Mouse (Mus musculus) lung, postnatal 0 days (tissue): ENCODE measurements around the gene Mast3. TPM values are rescaled to one million over a fixed set of nuclear protein-coding genes. Genes with fewer than 3 reads are reported as not detected.

Experiments
- ATAC-seq: fragments of 200-750 bp; cut with Nextera tagmentation; 2 replicates; pipeline ENCODE4 v1.8.0; 2017; ENCODE audit warnings: moderate library complexity
- DNase-seq: peaks from one replicate; pipeline ENCODE4 v3.0.0-alpha.2; 2016; ENCODE audit warnings: low spot score
- H3K27ac ChIP-seq: fragments of 300-500 bp; sonication (generic); 2 replicates; pipeline ENCODE4 v1.5.1; 2014; ENCODE audit warnings: antibody characterized with exemption, mild to moderate bottlenecking, low read length, mixed read lengths
- H3K27me3 ChIP-seq: fragments of 300-500 bp; sonication (generic); replicated peaks from 2 replicates; pipeline ENCODE4 v1.6.1; 2014; ENCODE audit warnings: low read length, mixed read lengths; ENCODE audit not compliant: insufficient read depth
- H3K36me3 ChIP-seq: fragments of 300-500 bp; sonication (generic); 2 replicates; pipeline ENCODE4 v1.6.1; 2014; ENCODE audit warnings: low read length, mixed read lengths; ENCODE audit not compliant: insufficient read depth
- H3K4me1 ChIP-seq: fragments of 300-500 bp; sonication (generic); 2 replicates; pipeline ENCODE4 v1.6.1; 2014; ENCODE audit warnings: antibody characterized with exemption, low read depth, low read length, mixed read lengths; ENCODE audit not compliant: insufficient read depth
- H3K4me2 ChIP-seq: fragments of 300-500 bp; sonication (generic); replicated peaks from 2 replicates; pipeline ENCODE4 v1.6.1; 2014; ENCODE audit warnings: low read depth, mild to moderate bottlenecking, low read length, moderate library complexity, mixed read lengths
- H3K4me3 ChIP-seq: fragments of 300-500 bp; sonication (generic); 2 replicates; pipeline ENCODE4 v1.5.1; 2014; ENCODE audit warnings: low read depth, low read length
- H3K9ac ChIP-seq: fragments of 300-500 bp; sonication (generic); replicated peaks from 2 replicates; pipeline ENCODE4 v1.6.1; 2014; ENCODE audit warnings: low read depth, mild to moderate bottlenecking
- H3K9me3 ChIP-seq: fragments of 300-500 bp; sonication (generic); 2 replicates; pipeline ENCODE4 v1.6.1; 2016; ENCODE audit warnings: low read length, mixed read lengths
- CTCF ChIP-seq: IDR thresholded peaks from 2 replicates; pipeline ENCODE4 v1.5.1; 2016; ENCODE audit warnings: antibody characterized with exemption, mild to moderate bottlenecking
- EP300 ChIP-seq: IDR thresholded peaks from 2 replicates; pipeline ENCODE4 v1.6.1; 2016; ENCODE audit warnings: antibody characterized with exemption, mild to moderate bottlenecking, control low read depth
- WGBS: fragments of 180-500 bp; shearing (Covaris S2); extraction: QIAGEN DNeasy Blood & Tissue Kit; methylation state at CpG from one replicate; pipeline ENCODE4 v1.1.7; 2014; 5-methylcytosine and 5-hydroxymethylcytosine counted together
- polyA plus RNA-seq: library from polyadenylated mRNA; unstranded; fragments of >200 nt; fragmentation: Nextera tagmentation; extraction: Ambion mirVana; gene quantifications from 2 replicates; pipeline ENCODE4 v1.2.1, GENCODE M21; 2015

Mast3 gene
- polyA plus RNA-seq, 1 experiment from 2014 or later = 7.6 TPM

DNA sequence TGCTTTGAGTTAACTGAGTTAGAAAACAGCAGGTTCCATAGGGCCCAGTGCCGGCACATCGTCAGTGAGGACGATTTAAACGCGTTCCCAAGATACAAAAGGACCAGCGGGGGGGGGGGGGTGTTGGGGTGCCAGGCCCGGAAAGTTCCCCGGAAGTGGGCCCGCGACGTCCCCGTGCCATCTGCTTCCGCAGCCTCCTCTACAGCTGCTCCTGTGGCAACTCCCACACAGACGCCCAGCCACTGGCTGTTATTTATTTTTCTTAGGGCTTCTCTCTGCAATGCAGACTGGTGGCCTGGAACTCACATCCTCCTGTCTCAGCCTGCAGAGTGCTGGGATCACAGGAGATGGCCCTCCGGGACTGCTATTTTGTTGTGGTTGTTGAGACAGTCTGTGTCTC lies 3.7 kb downstream of the Mast3 start:
- ATAC-seq (no peak), DNase-seq (no peak)
- no peaks in the 10 kb centered on the region for H3K36me3 ChIP-seq
- no peak overlapping the region for H3K4me3 ChIP-seq
- H3K4me1 ChIP-seq = peaks cover 12% of the 10 kb centered on the region; the same call in 1 of the 2 replicates
- H3K27me3 ChIP-seq = peaks cover 16% of the 10 kb centered on the region; the same call in 1 of the 2 replicates
- 24% methylated on average over 10 of the region's 15 CpGs for WGBS
- H3K9ac ChIP-seq = no peak overlapping the region
- no peak for TF ChIP-seq EP300
- no peak for TF ChIP-seq CTCF
- H3K27ac ChIP-seq = no peak overlapping the region
- no peak overlapping the region for H3K4me2 ChIP-seq
- no peaks in the 10 kb centered on the region for H3K9me3 ChIP-seq

DNA sequence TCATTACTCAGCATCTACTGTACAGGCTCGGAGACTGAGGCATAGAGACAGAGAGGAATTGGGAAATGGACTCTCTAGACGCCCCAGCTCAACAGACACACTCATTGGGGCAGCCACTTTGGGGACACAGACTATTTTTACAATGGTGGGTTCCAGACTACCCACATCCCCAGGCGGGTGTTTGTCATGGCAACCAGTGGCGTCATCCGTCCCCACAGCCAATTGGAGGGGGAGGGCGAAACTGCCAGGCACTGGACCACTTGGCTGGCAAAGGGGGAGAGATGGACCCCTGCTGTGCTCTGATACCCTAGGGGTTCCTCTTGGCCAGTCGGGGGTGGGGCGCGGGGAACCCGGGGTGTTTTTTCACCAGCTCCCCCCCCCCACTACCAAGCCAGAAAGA lies 4.2 kb downstream of the Mast3 start:
- H3K27me3 ChIP-seq = peaks cover 16% of the 10 kb centered on the region; the same call in 1 of the 2 replicates
- whole genome bisulfite sequencing = 64% methylated on average over 10 of the region's 10 CpGs
- TF ChIP-seq CTCF = no peak
- no peak for TF ChIP-seq EP300

DNA sequence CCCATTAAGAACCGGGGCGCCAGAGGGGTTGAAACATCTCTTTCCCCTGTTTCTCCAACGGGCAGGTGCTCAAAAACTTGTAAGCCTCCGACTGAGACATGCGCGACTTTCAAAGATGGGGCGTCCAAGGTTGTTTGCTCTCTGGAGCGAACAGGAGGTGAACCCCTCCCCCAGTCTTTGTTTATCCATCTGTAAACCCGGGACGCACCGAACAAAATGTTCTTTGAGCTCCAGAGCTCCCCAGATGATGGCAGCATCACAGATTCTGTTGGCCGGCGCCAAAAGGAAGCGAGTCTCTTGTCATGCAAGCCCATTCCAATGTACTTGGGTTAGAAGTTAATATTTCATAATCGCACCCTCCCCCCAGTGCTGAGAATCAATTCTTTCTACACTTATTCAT lies 6.6 kb downstream of the Mast3 start:
- H3K4me2 ChIP-seq = peak overlapping the region; percentile 86
- H3K36me3 ChIP-seq = no peaks in the 10 kb centered on the region
- ATAC-seq (no peak), DNase-seq (peak; percentile 78)
- no peaks in the 10 kb centered on the region for H3K9me3 ChIP-seq
- WGBS = 15% methylated on average over 15 of the region's 15 CpGs
- TF ChIP-seq CTCF (no peak), EP300 (peak; percentile 83)
- peaks cover 9% of the 10 kb centered on the region; the same call in 1 of the 2 replicates for H3K4me1 ChIP-seq
- H3K27ac ChIP-seq = peak overlapping the region; percentile 66
- H3K9ac ChIP-seq = 0 out of 2 replicates have a peak overlapping the region, but pooled peaks have one; percentile 54
- H3K27me3 ChIP-seq = peaks cover 9% of the 10 kb centered on the region; the same call in 1 of the 2 replicates
- peak overlapping the region; percentile 36; the same call in 1 of the 2 replicates for H3K4me3 ChIP-seq

More for the DNA sequence above, 4.2 kb downstream of the Mast3 start:
- peaks cover 12% of the 10 kb centered on the region; the same call in 1 of the 2 replicates for H3K4me1 ChIP-seq
- no peaks in the 10 kb centered on the region for H3K9me3 ChIP-seq
- H3K9ac ChIP-seq = no peak overlapping the region
- H3K4me2 ChIP-seq = no peak overlapping the region
- H3K4me3 ChIP-seq = no peak overlapping the region
- no peak for DNase-seq
- ATAC-seq = no peak
- no peak overlapping the region for H3K27ac ChIP-seq
- H3K36me3 ChIP-seq = no peaks in the 10 kb centered on the region

DNA sequence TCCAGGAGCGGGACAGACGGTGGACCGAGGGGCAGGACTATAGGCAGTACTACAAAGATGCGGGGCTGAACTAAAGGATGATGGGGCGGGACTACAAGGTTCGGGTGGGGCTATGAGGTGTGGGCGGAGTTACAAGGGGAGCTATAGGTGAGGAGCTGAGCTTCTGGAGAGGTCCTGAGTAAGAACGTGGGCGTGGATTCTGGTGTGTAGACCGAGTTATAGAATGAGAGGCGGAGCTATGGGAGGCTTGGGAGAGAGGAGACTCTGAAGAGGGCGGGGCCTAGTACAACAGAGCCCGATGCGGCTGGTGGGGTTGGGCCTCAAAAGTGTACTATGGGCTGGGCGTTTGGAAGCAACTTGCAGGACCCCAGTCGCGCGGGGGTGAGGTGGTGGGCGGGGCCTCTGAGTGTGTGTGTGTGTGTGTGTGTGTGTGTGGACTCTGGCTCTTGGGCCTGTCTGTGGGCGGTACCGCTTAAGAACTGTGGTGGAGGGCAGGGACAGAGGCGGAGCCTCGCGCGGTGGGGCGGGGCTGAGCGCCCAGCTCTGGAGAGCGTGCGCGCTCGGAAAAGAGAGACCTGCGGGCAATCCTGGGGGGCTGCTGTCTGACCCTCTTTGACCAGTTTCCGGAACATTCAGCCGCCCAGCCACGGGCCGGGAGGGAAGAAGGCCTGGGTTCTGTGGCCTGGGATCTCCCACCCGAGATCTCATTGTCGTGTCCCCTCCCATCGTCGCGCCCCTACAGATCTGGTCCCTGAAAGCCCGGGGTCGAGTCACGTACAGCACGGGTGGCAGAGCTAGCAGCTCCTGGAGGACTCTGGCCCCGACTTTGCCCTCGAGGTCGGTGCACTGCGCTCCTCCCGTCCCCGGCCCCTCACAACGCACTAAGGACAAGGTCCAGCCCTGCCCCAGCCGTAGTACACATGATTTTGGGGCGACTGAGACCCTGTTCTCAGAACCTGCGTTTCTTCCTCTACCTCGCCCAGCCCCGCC lies 7.5 kb downstream of the Mast3 start:
- no peaks in the 10 kb centered on the region for H3K9me3 ChIP-seq
- ATAC-seq = peak; percentile 78
- peak overlapping the region; percentile 66 for H3K27ac ChIP-seq

DNA sequence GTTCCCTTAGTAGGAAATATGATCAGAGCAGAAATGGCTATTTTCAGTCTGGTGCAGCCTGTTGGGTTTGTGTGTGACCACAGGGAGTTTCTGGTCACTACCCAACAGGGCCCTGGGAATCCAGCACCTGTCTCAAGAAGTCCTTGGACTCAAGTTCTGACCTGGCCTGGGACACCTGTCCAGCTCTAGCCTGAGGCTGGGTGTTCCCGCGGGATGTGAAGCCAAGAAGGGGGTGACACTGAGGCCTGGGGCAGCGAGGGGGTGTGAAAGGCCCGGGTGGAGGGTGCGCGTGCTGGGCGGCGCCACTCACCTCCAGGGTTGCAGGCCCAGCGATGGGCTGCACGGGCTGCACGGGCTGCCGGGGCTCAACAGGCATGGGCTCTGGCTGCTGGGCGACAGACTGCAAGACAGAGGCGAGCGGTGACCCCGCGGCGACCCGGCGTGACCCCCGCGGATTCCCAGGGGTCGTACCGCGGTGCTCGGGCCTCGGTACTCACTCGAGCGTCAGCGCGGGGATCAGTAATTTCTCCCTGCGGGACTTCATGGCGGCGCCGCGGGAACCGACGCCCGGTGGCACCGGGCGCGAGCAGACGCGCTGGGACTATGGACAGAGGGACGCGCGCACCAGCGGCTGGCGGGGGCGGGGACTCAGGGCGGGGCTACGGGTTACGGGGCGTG lies 8.3 kb downstream of the Mast3 start:
- Histone ChIP-seq H3K9me3 (no peaks in the 10 kb centered on the region), H3K27me3 (peaks cover 7% of the 10 kb centered on the region; the same call in 1 of the 2 replicates), H3K4me1 (peaks cover 23% of the 10 kb centered on the region), H3K36me3 (no peaks in the 10 kb centered on the region), H3K4me3 (peak overlapping the region; percentile 36), H3K27ac (peak overlapping the region; percentile 32; the same call in 1 of the 2 replicates), H3K4me2 (peak overlapping the region; percentile 86), H3K9ac (peak overlapping the region; percentile 39; the same call in 1 of the 2 replicates)
- 6% methylated on average over 34 of the region's 54 CpGs for WGBS
- ATAC-seq (no peak), DNase-seq (no peak)
- TF ChIP-seq CTCF (no peak), EP300 (no peak)

More for the DNA sequence above, 7.5 kb downstream of the Mast3 start:
- peak; percentile 99 for DNase-seq
- no peaks in the 10 kb centered on the region for H3K36me3 ChIP-seq
- TF ChIP-seq EP300 = no peak
- no peak for TF ChIP-seq CTCF
- peaks cover 7% of the 10 kb centered on the region; the same call in 1 of the 2 replicates for H3K27me3 ChIP-seq
- 3% methylated on average over 49 of the region's 57 CpGs for WGBS
- H3K9ac ChIP-seq = peak overlapping the region; percentile 54; the same call in 1 of the 2 replicates
- H3K4me2 ChIP-seq = peak overlapping the region; percentile 86
- H3K4me3 ChIP-seq = peak overlapping the region; percentile 36
- H3K4me1 ChIP-seq = peaks cover 17% of the 10 kb centered on the region; the same call in 1 of the 2 replicates

DNA sequence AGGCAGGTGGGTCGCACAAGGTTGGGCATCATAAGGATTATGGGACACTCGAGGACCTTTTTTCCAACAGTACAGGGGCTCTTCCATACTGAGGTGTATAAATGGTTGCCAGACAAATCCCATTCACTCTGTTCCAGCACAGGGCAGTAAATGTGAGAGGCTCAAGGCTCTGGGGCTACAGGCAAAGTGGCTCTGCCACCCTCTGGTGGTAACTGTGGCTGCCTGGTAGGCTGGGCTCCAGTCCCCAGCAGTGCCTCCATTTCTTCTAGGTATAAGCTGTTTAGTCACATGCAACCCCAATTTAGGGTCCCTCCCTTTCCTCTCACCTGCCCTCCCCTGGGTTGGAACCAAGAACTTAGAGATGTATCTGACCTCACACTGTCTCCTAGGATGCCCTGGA lies 9.5 kb downstream of the Mast3 start:
- H3K9ac ChIP-seq = no peak overlapping the region

More for the DNA sequence above, 9.5 kb downstream of the Mast3 start:
- Histone ChIP-seq H3K36me3 (no peaks in the 10 kb centered on the region), H3K4me2 (no peak overlapping the region), H3K27me3 (peaks cover 7% of the 10 kb centered on the region; the same call in 1 of the 2 replicates), H3K9me3 (no peaks in the 10 kb centered on the region), H3K4me1 (peaks cover 29% of the 10 kb centered on the region), H3K27ac (no peak overlapping the region), H3K4me3 (no peak overlapping the region)
- DNase-seq = no peak
- ATAC-seq = no peak
- TF ChIP-seq EP300 (no peak), CTCF (peak; percentile 40)
- 89% methylated on average over 2 of the region's 2 CpGs for WGBS
